Mouse (Mus musculus): ENCODE measurements around the gene Snrpa1.
"Not testable (repeated sequence)": the region's sequence is repeated elsewhere in the genome, so short reads cannot be mapped to it uniquely, and the experiment has no call there.

DNA sequence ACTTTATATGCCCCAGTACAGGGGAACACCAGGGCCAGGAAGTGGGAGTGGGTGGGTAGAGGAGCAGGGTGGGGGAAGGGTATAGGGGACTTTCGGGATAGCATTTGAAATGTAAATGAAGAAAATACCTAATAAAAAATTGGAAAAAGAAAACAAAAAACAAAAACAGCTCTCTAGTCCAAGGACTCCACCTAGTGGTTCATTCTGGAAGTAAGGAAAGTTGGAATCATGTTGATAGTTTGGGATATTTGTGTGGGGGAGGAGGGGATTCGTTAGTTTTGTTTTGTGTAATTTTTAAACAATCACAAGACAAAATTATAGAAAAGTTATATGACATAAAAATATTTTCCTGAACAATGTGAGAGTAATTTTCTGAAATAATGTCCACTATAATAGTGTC lies 3.4 kb upstream of the Snrpa1 start:
- TF ChIP-seq CTCF (IDR thresholded peaks at IDR 0.05; ENCODE audit: low read depth, low read length); POLR2A (IDR thresholded peaks at IDR 0.05; ENCODE audit: borderline replicate concordance, low read depth, low read length): not testable (repeated sequence)

Measured in bone marrow macrophage, adult 2 months (primary cell).